In the genomic region with DNA sequence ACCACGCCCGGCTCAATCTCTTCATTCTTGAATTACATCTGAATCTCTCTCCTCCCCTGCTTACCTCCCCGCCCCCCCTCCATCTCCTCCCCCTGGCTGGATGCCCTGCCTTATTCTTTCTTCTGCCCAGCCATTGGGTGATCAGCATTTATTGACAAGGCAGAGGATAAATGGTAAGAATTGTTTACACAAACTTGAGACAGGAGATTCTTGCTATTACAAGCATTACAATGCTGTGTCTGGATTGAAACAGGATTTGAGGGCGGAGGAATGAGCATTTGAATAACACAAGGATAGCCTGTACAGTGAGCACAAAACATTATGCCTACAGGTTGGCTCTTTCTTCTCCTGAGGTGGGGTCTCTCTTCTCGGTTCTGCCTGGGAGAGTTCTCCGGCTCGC, we compare ENCODE assay signal across 31 mouse cellular contexts. TPM values are rescaled to one million over a fixed set of nuclear protein-coding genes. Genes with fewer than 3 reads are reported as not detected.
"Had no signal": no experiment of that assay in that cellular context is flagged by ENCODE, and none has a peak within 500 bp of the region (broad histone marks: within the 10 kb centered on the region; RNA-seq: fewer than 3 reads in every experiment).

No protein-coding gene starts in this region.

- H3K36me3 ChIP-seq: heart, embryonic 10.5 days; heart, embryonic 12.5 days; hindbrain, embryonic 10.5 days; hindbrain, embryonic 12.5 days; intestine, embryonic 15.5 days; limb, embryonic 10.5 days; limb, embryonic 12.5 days; liver, embryonic 13.5 days had no signal

- H3K9ac ChIP-seq: heart, embryonic 12.5 days; hindbrain, embryonic 12.5 days; hindbrain, embryonic 14.5 days; intestine, embryonic 15.5 days; limb, embryonic 12.5 days; liver, embryonic 13.5 days had no signal

- H3K9me3 ChIP-seq: heart, embryonic 10.5 days; hindbrain, embryonic 10.5 days; intestine, embryonic 15.5 days; limb, embryonic 10.5 days had no signal

- H3K4me1 ChIP-seq: heart, embryonic 10.5 days; heart, embryonic 12.5 days; hindbrain, embryonic 10.5 days; hindbrain, embryonic 12.5 days; intestine, embryonic 15.5 days; limb, embryonic 10.5 days; liver, embryonic 13.5 days had no signal

- H3K27me3 ChIP-seq: heart, embryonic 12.5 days; hindbrain, embryonic 12.5 days; intestine, embryonic 15.5 days; limb, embryonic 12.5 days had no signal

- H3K4me3 ChIP-seq: gastrocnemius, adult 2 months; heart, embryonic 10.5 days; heart, embryonic 12.5 days; hindbrain, embryonic 10.5 days; hindbrain, embryonic 12.5 days; intestine, embryonic 15.5 days; left cerebral cortex, adult 2 months; limb, embryonic 10.5 days; limb, embryonic 12.5 days; liver, embryonic 13.5 days had no signal

- DNase-seq: gastrocnemius, adult 2 months; gastrocnemius, postnatal 10 days; gastrocnemius, postnatal 25 days; heart, adult 18-20 months; heart, postnatal 10 days; heart, postnatal 4 days; kidney, adult 18-20 months; kidney, adult 8-10 months; kidney, postnatal 10 days; kidney, postnatal 25 days; kidney, postnatal 4 days; layer of hippocampus, adult 9-11 months; liver; liver, embryonic 13.5 days had no signal

- H3K27ac ChIP-seq: gastrocnemius, adult 2 months; heart, embryonic 10.5 days; hindbrain, embryonic 10.5 days; hindbrain, embryonic 12.5 days; hindbrain, embryonic 14.5 days; intestine, embryonic 15.5 days; left cerebral cortex, adult 2 months; limb, embryonic 10.5 days; limb, embryonic 12.5 days; liver, embryonic 13.5 days had no signal

- ATAC-seq: hindbrain, embryonic 16.5 days; inflammation-experienced regulatory T-cells, adult 6 months; intestine, embryonic 15.5 days; intestine, postnatal 0 days had no signal

- H3K4me2 ChIP-seq: heart, embryonic 12.5 days; hindbrain, embryonic 12.5 days; hindbrain, embryonic 14.5 days; intestine, embryonic 15.5 days; limb, embryonic 12.5 days; liver, embryonic 11.5 days; liver, embryonic 13.5 days had no signal

RNA-seq across cellular contexts. Expression of a gene that starts 56.2 kb away (rescaled TPM):
- total RNA-seq: granulocyte monocyte progenitor cell, adult 5-6 weeks; heart, adult 18-20 months; heart, adult 8-10 months; heart, postnatal 10 days; heart, postnatal 25 days; heart, postnatal 4 days had no signal
- polyA plus RNA-seq: kidney, embryonic 14.5 days; liver, embryonic 13.5 days had no signal
